Mouse (Mus musculus): ENCODE data around the gene Lhx4. TPM values are rescaled to one million over a fixed set of nuclear protein-coding genes. Genes with fewer than 3 reads are reported as not detected.

Gene Lhx4
- polyA plus RNA-seq, 1 experiment, result not detected

DNA sequence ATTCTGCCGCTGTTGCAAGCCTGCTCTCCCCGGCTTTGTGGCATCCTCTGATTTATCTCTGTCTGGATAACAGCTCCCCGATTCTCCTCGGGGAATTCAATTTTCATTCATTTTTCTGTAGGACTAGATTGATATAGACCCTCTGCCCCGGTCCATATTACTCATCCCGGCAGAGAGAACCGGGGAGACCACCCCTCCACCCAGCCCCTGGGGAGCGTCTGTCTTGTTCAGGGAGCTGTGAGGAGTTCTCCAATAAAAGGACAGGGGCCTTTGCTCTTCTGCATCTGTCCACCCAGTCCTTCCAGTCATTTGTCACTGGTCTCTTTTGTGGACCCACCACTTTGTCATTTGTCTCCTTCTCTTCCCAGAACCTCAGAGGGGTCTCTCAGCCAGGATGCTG is 4.5 kb downstream of the Lhx4 start:
- no peak for TF ChIP-seq POLR2A (IDR thresholded peaks at IDR 0.05; ENCODE audit: extremely low read depth, insufficient read depth, low read length)
- Histone ChIP-seq H3K4me3 (ENCODE audit: insufficient read depth, low read length) (no peak overlapping the region), H3K27ac (ENCODE audit: insufficient read depth, low read length) (no peak overlapping the region), H3K4me1 (ENCODE audit: control insufficient read depth, insufficient read depth, low read length) (no peaks in the 10 kb centered on the region)

DNA sequence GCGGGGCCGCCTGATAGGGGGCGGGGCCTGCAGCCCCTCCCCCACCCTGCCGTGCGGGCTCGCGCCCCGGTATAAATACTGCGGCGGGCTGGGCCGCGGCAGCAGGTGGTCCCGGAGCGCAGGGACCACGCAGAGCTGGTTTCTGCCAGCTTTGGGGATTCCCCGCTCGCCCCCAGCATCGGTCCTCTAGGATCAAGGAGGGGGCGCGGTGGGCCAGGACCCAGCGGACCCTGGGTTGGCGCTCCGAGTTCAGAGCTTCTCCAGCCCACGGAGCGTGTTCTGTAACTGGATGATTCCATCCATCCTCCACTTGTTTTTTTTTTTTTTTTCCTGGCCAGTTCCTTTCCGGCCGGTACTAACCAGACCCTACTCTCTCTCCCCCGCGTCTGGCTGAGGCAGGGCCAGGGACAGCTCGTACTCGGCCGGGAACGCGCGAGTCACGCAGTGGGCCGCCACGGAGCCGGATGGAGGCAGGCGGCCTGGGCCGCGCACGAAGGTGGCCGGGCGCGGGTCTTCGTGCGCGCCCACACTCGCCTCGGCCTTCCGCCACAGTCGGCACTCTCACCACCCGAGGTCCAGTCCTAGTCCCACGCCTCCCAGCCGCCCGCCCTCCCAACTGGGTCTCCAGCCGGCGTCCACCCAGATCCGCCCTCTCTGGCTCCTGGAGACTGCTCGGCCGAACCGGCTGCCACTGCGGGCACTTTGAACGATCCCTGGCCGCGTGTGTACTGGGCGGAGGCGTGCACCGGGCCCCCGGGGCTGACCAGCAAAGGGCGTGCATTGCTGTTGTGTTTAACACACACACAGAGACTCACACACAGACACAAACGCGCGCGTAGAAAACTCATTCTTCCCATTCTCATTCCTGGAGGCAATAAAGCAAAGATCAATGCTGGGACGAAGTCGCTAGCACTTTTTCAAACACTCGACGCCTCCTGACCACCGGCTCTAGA is 8.8 kb downstream of the Lhx4 start:
- Histone ChIP-seq H3K4me1 (ENCODE audit: control insufficient read depth, insufficient read depth, low read length) (no peaks in the 10 kb centered on the region), H3K4me3 (ENCODE audit: insufficient read depth, low read length) (no peak overlapping the region), H3K27ac (ENCODE audit: insufficient read depth, low read length) (no peak overlapping the region)
- TF ChIP-seq POLR2A (IDR thresholded peaks at IDR 0.05; ENCODE audit: extremely low read depth, insufficient read depth, low read length) (no peak), CTCF (IDR thresholded peaks at IDR 0.05; ENCODE audit: extremely low read depth, insufficient read depth, low read length) (no peak)

DNA sequence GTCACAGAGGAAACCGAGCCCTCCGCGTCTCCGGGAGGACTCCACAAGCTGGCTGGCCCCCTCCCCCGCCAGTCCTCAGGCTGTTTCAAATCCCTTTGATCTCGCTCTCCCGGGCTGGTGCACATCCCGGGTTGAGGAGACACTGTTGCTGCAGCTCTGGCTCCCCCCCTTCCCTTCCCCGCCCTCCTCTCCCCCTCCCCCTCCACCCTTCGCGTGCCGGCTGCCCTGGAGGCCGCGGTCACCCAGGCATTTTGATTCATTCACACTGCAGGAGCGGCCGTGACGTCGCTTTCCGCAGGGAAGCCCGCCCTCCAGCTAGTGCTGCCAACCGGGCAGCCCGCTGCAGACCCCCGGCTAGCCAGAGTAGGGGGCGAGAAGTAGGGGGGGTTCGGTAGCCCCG is 9.5 kb downstream of the Lhx4 start:
- Histone ChIP-seq H3K27ac (ENCODE audit: insufficient read depth, low read length) (no peak overlapping the region), H3K4me3 (ENCODE audit: insufficient read depth, low read length) (no peak overlapping the region), H3K4me1 (ENCODE audit: control insufficient read depth, insufficient read depth, low read length) (no peaks in the 10 kb centered on the region)
- TF ChIP-seq POLR2A (IDR thresholded peaks at IDR 0.05; ENCODE audit: extremely low read depth, insufficient read depth, low read length), result no peak
- no peak for TF ChIP-seq CTCF (IDR thresholded peaks at IDR 0.05; ENCODE audit: extremely low read depth, insufficient read depth, low read length)

DNA sequence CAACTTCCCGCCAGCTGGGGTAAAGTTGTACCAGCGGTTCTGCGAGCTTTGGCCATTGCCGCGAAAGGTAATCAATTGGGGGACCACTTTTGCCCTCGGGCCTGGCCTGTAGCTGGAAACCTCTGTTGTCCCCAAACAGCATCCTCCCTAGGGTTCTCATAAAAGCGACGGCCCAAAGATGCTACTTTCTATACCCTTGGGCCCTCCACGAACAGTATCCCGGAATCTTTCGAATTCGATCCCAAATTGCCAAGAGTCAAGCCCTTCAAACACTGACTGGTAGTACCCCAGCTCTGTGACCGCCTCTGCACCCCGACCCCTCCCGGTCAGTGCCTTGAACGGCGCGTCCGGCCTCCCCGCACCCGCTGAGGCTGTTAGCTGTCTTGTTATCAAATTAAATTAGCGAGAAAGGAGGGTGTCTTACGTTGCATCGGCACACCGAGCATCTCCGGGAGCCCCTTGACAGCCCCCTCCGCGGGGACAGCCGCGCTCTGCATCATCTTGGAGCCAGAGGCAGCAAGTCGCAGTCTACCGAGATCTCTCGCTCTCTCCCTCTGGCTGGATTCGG is 10.0 kb downstream of the Lhx4 start:
- no peaks in the 10 kb centered on the region for H3K4me1 ChIP-seq (ENCODE audit: control insufficient read depth, insufficient read depth, low read length)
- H3K27ac ChIP-seq (ENCODE audit: insufficient read depth, low read length), result no peak overlapping the region
- TF ChIP-seq POLR2A (IDR thresholded peaks at IDR 0.05; ENCODE audit: extremely low read depth, insufficient read depth, low read length), result no peak
- no peak for TF ChIP-seq CTCF (IDR thresholded peaks at IDR 0.05; ENCODE audit: extremely low read depth, insufficient read depth, low read length)
- no peak overlapping the region for H3K4me3 ChIP-seq (ENCODE audit: insufficient read depth, low read length)

DNA sequence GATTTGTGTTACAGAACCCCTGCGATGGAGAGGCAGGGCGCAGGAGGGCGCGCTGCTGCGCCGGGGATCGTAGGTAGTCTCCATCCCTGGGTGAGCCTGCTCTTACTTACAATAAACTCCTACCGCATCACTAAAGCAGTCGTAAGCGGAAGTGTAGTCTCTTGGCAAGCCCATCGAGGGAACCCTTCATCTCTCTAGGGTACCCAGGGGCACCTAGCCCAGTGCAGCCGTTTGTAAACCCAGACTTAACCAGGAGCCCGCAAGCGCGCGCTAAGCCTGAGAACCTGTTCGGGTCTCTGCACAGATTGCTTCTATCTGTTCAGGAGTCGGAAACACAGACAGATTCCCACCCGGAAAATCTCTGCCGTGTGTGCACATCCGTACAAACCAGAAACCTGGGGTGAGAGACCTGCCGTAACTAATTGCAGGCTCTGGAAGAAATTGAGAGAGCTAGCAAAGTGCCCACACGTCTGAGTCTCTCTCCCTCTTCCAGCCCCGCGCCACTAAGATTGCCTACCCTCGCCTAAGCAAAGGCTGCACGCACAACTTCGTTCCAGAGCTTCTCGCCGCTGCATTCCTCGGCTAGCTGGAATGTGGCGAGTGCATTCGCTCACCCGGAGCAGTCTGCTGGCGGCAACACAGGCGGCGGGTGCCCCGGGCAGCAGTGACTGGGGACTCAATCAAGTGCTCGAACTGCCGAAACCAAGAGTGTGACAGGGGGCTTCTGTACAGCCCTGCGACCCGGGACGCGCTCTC is 10.7 kb downstream of the Lhx4 start:
- no peak overlapping the region for H3K27ac ChIP-seq (ENCODE audit: insufficient read depth, low read length)
- no peak overlapping the region for H3K4me3 ChIP-seq (ENCODE audit: insufficient read depth, low read length)
- no peaks in the 10 kb centered on the region for H3K4me1 ChIP-seq (ENCODE audit: control insufficient read depth, insufficient read depth, low read length)
- TF ChIP-seq POLR2A (IDR thresholded peaks at IDR 0.05; ENCODE audit: extremely low read depth, insufficient read depth, low read length), result no peak
- no peak for TF ChIP-seq CTCF (IDR thresholded peaks at IDR 0.05; ENCODE audit: extremely low read depth, insufficient read depth, low read length)

DNA sequence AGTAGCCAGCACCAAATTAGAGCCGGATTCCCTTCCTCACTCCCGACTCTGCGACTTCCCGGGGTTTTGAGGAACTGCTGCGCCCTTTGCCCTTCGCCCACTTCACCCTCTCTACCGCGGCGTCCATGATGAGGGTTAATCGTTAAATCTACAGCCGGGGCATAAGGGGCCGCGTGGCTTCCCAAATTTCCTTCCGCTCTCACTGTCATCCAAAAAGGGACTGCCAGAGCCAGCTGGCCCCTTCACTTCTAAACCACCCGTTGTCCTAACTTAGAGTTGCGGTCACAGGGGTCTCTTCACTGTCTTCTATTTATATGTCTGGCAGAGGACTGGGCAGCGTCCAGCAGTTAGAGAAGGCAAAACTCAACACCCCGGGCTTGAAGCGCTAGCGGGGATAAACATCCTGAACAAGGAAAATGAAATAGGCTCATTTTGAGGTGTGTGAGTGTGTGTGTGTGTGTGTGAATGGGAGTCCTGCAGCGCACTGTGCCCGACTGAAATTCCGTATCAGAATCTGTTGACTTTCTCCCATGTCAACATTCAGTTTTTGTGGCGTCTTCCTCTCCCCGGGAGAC is 13.6 kb downstream of the Lhx4 start:
- TF ChIP-seq CTCF (IDR thresholded peaks at IDR 0.05; ENCODE audit: extremely low read depth, insufficient read depth, low read length) (no peak), POLR2A (IDR thresholded peaks at IDR 0.05; ENCODE audit: extremely low read depth, insufficient read depth, low read length) (no peak)
- H3K4me3 ChIP-seq (ENCODE audit: insufficient read depth, low read length), result no peak overlapping the region

DNA sequence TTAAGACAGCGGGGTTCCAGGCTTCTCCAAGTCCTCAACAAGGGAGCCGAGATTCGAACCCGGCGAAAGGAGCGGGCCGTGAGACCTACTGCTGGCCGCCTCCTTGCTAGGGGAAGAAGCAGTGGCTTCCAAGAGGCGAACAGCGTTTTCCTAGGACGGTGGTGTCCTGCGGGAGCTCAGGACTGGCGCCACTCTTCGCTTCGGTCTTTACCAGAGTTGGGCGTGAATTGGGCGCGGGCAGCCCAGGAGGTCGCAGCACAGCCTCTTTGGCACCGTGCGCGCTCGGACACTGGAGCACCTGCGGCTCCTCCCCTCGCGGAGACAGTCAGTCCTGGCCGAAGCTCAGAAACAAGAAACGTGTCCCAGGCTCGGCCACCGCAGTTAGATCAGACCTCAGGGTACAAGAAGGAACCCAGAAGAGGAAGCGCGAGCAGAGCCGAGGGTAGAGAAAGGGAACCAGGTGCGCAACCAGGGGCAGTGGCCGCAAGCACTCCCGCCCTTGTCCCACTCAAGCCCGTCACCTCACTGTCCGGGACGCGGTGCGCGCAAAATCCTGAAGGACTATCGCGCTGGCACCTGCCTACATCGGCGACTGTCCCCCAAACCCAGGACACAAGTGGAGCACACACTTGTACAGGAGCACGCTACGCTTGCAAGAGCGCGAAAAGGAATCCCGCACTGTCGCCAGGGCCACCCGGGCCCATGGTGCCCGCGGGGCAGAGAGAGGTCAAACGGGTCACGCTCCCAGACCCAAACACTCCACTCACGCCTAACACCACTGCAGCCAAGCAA is 14.3 kb downstream of the Lhx4 start:
- Histone ChIP-seq H3K4me1 (ENCODE audit: control insufficient read depth, insufficient read depth, low read length) (no peaks in the 10 kb centered on the region), H3K4me3 (ENCODE audit: insufficient read depth, low read length) (no peak overlapping the region), H3K27ac (ENCODE audit: insufficient read depth, low read length) (no peak overlapping the region)
- TF ChIP-seq POLR2A (IDR thresholded peaks at IDR 0.05; ENCODE audit: extremely low read depth, insufficient read depth, low read length) (no peak), CTCF (IDR thresholded peaks at IDR 0.05; ENCODE audit: extremely low read depth, insufficient read depth, low read length) (no peak)

More for the DNA sequence above, 13.6 kb downstream of the Lhx4 start:
- no peaks in the 10 kb centered on the region for H3K4me1 ChIP-seq (ENCODE audit: control insufficient read depth, insufficient read depth, low read length)
- H3K27ac ChIP-seq (ENCODE audit: insufficient read depth, low read length), result no peak overlapping the region

DNA sequence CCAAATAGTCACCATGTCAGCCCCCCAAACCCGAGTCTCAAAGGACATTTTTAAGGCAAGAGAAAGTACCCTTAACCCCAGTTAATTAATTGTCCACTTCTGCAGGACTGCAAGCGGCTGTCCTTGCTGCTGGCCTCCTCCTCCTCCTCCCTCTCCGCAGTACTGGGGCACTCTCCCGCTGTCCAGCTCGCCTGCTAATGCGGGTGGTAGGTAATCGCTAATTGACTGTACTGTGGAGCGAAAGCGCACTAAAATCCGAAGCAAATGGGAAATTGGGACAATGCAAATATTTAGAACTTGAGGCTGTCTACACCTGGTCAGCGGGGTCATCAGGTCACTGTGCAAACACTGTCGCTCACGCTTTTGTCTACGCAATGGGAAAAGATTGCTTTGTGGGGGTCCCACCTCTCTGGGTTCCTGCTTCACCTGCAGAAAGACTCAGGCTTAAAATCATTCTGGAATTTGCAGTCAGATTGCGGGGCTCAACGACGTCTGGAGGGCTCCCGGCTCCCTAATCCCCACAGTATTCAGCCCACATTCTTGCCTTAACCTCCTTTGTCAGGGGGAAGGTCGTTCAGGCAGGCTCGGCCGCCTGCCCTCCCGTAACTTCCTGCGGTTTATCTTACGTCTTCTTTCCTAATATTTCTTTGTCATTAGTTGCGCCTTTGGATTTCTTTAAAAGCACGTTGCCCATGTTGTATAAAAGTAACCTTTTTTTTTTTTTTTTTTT is 15.2 kb downstream of the Lhx4 start:
- Histone ChIP-seq H3K4me1 (ENCODE audit: control insufficient read depth, insufficient read depth, low read length) (no peaks in the 10 kb centered on the region), H3K27ac (ENCODE audit: insufficient read depth, low read length) (no peak overlapping the region), H3K4me3 (ENCODE audit: insufficient read depth, low read length) (no peak overlapping the region)
- TF ChIP-seq POLR2A (IDR thresholded peaks at IDR 0.05; ENCODE audit: extremely low read depth, insufficient read depth, low read length) (no peak), CTCF (IDR thresholded peaks at IDR 0.05; ENCODE audit: extremely low read depth, insufficient read depth, low read length) (no peak)

All from cortical plate, adult 2 months (tissue).